Mouse (Mus musculus) erythroid progenitor cell, adult 5-6 weeks (primary cell): ENCODE data around the gene Mllt1. TPM values are rescaled to one million over a fixed set of nuclear protein-coding genes. Genes with fewer than 3 reads are reported as not detected.

ENCODE experiments used
- ATAC-seq: replicated peaks from 2 replicates; pipeline ENCODE4 v1.8.0; 2016; ENCODE audit warnings: moderate number of reproducible peaks, mild to moderate bottlenecking, moderate TSS enrichment, inconsistent platforms; ENCODE audit not compliant: poor library complexity, low FRiP score, severe bottlenecking
- total RNA-seq, 2 experiments: library from RNA; stranded (forward) in 1 of 2; stranded (reverse) in 1 of 2; fragments of 150-400 nt in 1 of 2; fragments of 186-747, 209-891 nt in 1 of 2; gene quantifications; 2 replicates each; pipeline versions ENCODE4 v1.2.3 to v1.2.4; 2015 to 2017; ENCODE audit warnings: low replicate concordance in 2 of 2

Gene Mllt1
- total RNA-seq (2015; ENCODE audit: low replicate concordance) (3.4 and 9.4 TPM in 2 replicates), total RNA-seq (2017; ENCODE audit: low replicate concordance) (4.4 and 6.4 TPM in 2 replicates)

DNA sequence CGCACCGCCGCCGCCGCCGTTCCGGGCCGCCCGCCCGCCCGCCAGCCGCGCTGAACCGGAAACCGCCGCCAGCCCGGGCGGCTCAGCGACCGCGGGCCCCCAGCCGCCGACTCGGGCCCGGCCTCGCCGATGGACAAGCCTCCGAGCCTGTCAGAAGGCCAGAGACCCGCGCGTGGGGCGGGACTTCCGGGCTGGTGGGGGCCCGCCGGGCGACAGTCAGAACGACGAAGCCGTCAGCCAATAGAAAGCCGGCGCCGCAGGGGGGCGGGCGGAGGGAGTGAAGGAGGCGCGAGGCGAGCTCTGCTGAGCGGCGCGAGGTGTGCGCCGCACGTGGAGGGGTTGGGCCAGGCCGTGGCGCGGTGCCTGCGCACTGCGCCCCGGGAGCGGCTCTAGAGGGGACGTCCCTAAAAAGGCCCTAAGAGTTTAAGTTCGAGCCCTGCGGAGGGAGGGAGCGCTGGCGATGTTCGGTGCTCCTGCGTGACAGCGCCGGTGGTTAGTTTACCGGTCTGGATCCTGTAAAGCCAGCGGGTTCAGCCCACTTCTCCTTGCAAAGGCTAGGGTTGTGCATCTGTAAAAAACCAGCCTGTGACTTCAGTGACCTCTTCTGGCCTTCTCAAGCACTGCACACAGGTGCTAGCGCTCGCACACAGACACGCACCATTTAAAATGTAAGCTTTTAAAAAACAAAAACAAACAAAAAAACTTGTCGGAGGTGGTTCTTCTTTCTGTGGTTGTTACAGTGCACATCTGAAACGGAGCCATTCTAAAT lies at the start of gene Mllt1:
Gene Mllt1 (minus strand): TSS at position 53 of the 769 bp plus-strand sequence.
- peak; percentile 97 for ATAC-seq

GRCm38 (mm10) chr17:56984886-56985285 lies 49.7 kb upstream of the Mllt1 start:
- no peak for ATAC-seq

DNA sequence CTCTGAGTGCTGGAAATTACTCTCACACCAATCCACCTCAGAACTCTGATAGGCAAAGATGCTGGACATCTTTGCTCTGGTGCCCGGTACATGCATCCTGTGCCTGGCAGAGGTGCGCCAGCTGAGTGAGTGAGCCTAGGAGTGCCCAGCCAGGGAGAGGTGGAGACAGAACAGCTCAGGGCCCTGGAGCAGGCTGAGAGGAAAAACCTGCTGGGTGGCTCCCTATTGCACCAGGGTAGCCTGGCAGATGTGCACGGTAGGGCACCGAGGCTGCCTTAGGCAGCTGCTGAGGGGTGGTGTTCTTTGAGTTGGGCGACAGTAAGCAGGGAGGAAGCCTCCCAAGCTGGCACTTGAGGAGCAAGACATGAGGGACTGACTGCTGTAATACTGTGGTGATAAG lies 46.8 kb upstream of the Mllt1 start, which contains the start of gene Acer1:
Gene Acer1 (minus strand): TSS at position 114 of the 400 bp plus-strand sequence.
- ATAC-seq = no peak

GRCm38 (mm10) chr17:56981049-56981448 lies 45.8 kb upstream of the Mllt1 start:
- ATAC-seq = no peak

DNA sequence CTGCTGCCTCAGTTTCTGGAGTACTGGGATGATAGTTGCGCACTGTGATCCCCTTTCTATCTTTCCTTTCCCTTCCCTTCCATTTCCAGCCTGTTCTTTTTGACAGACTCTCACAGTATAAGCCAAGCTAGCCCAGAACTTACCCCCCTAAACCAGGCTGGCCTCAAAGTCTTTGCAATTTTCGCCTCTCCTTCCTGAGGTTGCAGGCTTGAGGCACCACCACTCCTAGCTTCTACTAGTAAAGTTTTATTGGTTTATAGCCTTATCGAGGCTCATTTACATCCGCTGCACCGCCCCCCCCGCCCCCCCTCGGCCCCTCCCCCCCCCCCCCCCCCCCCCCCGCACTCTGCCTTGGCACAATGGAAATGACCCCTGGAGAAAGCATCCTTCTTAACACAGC lies 44.3 kb upstream of the Mllt1 start:
- ATAC-seq = no peak

GRCm38 (mm10) chr17:56976531-56977390 lies 41.5 kb upstream of the Mllt1 start:
- ATAC-seq = no peak

DNA sequence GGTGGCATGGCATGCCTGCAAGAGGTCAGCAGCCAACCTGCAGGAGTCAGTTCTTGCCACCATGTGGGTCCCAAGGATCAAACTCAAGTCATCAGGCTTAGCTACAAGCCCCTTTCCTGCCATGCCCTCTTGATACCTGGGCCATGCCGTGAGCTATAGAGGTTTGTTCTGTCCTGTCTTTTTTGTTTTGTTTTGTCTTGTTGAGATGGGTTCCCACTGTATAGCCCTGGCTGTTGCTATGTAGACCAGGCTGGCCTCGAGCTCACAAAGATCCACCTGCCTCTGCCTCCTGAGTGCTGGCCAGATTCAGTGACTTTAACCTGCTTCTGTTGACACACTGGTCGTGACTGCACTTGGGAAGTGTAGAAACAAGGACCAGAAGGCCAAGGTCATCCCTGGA lies 40.2 kb upstream of the Mllt1 start:
- ATAC-seq = no peak

DNA sequence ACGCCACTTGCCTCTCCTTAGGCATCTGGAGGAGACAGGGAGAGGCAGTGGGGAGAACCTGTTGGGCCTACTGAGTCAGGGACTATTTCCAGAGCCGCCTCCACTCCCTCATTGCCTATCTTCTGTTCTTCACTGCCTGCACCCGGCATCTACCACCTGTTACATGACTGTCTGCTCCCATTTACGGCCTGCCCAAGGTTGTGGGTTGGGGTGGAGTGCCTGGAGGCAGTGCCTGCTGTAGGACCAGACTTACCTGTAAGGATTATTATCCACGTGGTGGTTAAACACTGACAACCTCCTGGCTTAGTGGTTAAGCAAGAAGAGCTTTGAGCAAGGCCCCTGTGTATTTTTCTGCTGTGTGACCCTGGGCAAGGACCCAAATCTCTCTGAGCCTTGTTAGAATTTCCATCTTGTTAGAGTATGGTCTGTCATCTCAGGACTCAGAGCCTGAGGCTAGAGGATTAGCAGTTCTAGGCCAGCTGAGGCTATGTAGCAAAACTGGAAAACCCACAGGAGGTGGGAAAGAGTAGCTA lies 39.6 kb upstream of the Mllt1 start:
- ATAC-seq = no peak

DNA sequence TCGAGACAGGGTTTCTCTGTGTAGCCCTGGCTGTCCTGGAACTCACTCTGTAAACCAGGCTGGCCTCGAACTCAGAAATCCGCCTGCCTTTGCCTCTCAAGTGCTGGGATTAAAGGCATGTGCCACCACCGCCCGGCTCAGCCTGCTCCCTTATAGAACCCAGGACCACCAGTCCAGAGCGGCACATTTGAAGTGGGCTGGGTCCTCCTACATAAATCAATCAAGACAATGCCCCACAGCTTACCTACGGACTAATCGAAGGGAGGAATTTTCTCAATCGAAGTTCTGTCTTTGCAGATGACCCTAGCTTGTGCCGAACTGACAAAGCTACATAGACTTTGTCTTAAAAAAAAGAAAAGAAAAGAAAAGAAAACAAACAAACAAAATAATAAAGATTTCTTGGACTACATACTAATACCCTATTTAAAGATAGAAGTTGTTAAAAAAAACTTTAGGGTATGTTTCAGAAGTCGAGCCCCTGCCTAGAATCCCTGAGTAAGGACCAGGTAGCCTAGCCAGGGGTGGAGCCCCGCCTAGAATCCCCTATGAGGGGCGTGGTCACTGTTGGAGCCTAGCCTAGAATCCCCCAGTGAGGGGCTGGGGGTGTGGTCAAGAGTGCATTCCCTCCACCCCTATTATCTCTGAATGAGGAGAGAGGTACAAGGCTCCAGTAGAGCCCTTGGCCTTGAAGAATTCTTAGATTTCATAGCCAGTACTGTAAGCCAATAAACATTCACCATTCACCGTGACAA lies 38.9 kb upstream of the Mllt1 start:
- ATAC-seq = no peak

DNA sequence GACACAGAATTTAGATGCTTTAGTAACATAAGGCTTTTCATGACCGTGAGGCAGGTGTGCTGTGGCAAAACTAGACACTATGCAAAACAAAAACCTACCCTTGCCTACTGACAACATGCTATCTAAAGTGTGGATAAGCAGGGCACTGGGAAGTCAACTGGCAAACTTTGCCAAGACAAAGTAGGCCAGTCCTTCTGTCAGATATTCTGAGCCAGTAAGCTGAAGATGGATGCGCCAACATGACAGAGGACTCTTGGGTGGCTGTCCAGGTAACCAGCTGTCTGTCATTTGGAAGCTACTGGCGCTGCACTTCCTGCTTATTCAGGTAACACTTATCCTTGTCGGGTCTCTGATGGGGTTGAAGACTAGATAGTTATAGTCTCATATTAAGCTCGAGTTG lies 34.9 kb upstream of the Mllt1 start:
- ATAC-seq = no peak

DNA sequence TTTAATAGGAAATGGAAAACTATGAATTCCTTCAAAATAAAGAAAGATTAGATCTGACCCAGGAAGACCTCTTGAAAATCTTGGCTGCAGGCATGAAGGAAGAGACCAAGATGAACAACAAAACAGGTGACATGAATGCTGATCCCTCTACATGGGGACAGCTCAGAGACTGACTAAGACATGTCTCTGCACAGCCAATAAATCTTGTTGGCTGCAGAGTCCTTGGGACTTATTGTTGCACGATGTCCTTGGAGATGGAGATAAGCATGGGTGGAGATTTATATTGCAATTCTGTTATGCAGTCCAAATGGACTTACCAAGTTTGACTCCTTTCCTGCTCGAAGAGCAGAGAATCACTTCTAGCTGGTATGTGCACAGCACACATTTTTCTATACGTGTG lies 34.1 kb upstream of the Mllt1 start:
- ATAC-seq = no peak

DNA sequence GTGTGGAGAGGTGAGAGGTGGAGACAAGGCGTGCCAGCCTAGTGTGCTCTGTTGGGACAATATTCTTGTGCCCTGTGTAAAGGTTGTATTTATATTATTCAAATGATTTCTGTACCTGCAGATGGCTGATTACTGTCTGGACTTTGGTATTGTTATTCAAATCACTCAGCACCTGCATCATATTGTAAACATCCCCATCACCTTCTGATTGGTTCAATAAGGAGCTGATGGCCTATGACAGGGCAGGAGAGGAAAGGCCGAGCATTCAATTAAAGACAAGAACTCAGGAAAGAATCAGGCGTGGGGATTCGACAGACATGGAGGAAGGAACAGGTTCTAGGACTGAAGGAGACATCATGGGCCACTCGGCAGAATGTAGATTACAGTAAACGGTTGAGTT lies 28.4 kb upstream of the Mllt1 start:
- ATAC-seq = no peak

- ATAC-seq = no peak
These were observed 27.6 kb upstream of the Mllt1 start for GRCm38 (mm10) chr17:56962642-56963405.

- ATAC-seq = no peak
These were observed 26.7 kb upstream of the Mllt1 start for GRCm38 (mm10) chr17:56961880-56962279.

DNA sequence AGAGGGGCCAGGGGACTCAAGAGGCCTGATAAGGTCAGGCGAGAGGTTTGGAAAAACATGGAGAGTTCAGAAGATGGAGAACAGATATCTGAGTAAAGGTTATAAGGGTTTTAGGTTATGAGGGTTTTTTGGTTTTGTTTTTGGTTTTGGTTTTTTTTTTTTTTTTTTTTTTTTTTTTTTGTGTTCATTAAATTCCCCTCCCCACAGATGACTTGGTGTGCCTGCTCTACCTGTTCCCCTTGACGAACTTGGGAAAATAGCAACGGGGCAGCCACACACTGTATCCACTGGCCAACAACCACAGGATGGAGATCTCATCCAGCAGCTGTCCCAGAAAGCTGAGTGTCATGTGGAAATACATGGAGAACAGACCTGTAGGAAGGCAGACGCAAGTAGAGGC lies 23.5 kb upstream of the Mllt1 start:
- no peak for ATAC-seq

- peak; percentile 82 for ATAC-seq
These were observed 22.7 kb upstream of the Mllt1 start for GRCm38 (mm10) chr17:56957763-56958429.

DNA sequence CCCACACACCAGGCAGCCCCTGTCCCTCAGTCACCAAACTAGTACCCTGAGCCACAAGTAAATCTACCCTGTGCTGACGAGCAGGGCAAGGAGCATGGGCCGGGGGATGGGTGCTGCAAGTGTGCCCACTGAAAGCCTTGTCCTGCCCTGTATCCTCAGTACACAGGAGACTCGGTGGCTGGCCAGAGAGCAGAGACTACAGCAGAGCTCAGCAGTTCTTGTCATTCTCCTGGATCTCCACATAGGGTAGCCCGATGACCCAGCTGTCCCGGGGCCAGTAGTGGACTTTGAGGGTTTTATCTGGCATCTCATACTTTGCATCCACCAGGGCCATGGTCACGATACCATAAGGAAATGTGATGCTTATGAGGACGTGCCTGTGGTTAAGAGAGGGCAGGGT lies 19.7 kb upstream of the Mllt1 start:
- no peak for ATAC-seq

- no peak for ATAC-seq
These were observed 17.4 kb upstream of the Mllt1 start for GRCm38 (mm10) chr17:56952639-56953038.

GRCm38 (mm10) chr17:56950915-56951314 lies 15.7 kb upstream of the Mllt1 start:
- peak; percentile 80 for ATAC-seq
